Mouse (Mus musculus): ENCODE data around the gene Cat.

Gene Cat

DNA sequence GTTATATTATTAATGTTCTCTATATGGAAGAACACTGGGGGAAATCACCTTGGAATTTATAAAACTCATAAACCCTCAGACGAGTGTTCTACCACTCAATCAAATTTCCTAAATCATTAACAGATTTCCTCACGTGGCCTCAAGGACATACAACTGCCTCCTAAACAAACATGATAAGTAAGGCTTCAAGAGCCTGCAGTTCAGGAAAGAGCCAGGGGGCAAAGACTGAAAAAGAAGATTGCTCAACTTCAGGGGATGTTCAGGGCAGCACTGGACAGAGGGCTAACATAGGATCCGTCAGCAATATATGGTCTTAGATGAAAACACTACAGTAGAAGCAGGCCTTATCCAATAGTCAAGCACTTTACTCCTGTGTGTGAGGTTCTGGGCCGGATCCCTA, 7.5 kb downstream of the Cat start:
- no peak for DNase-seq (ENCODE audit: low read depth, low spot score)

DNA sequence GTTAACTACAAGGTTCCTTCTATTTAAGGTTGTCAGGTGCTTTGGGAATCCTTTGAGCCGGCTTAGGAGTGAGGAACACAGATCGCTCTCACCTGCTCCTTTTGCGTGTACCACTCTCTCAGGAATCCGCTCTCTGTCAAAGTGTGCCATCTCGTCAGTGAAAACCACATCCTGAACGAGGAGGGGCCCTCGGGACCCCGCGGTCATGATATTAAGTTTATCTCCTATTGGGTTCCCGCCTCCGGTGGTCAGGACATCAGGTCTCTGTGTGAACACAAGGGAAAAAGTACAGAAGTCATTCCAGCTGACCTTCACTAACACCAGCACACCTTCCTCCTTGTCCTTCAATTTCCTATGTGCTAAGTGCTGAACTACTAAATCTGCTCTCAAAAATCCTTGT, 8.3 kb downstream of the Cat start:
- DNase-seq (ENCODE audit: low read depth, low spot score): no peak

DNA sequence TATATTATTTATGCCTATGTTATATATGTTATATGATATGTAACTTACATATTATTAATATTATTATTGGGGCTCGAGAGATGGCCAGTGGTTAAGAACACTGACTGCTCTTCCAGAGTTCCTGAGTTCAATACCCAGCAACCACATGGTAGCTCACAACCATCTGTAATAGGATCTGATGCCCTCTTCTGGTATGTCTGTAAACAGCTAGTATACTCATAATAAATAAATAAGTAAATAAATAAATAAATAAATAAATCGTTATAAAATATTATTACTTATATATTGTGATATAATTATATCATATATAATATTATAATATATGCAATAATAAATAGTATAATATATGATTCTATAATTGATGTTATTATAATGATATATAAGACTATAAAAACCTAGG, 8.8 kb downstream of the Cat start:
- no peak for DNase-seq (ENCODE audit: low read depth, low spot score)

- DNase-seq (ENCODE audit: low read depth, low spot score): no peak
Measured at GRCm38 (mm10) chr2:103473362-103473761, 11.6 kb downstream of the Cat start.

GRCm38 (mm10) chr2:103466984-103467588, 17.9 kb downstream of the Cat start:
- no peak for DNase-seq (ENCODE audit: low read depth, low spot score)

DNA sequence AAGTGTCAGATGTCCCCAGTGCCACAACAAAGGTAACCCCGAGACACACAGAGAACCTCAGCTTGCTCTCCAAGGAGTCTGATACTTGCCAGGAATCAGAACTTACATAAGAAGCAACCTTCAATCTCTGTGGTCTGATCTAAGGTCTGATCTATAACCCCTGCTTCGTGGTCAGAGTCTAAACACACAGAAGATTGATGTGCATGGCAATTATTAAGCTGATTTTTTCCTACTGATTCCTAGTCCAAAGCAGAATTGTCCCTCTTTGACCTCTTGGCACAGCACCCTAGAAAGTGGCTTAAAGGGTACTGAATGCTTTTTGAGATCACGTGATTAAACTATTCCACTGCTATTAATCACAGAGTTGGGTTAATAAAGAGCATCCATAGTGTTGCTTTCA, 18.7 kb downstream of the Cat start:
- DNase-seq (ENCODE audit: low read depth, low spot score): no peak

DNA sequence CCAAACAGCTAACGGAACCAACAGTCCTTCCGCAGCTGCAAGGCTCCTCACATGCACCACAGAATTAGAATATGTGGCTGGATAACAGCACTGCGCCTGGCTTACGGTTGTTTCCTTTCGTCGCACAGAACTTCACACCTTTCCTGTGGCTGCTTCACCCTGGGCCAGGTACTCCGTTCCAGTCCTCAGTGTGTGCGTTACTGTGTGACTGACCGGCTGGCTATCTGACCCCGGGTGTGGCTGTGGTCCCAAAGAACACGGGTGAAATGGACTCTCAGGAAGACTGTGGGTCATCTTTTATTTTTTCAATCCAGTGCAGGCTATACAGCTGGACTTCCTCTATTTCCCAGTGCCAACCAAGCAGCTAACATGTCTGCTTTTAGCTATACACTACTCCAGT, 19.5 kb downstream of the Cat start:
- DNase-seq (ENCODE audit: low read depth, low spot score): no peak

- DNase-seq (ENCODE audit: low read depth, low spot score): no peak
Measured at GRCm38 (mm10) chr2:103464524-103464923, 20.4 kb downstream of the Cat start.

DNA sequence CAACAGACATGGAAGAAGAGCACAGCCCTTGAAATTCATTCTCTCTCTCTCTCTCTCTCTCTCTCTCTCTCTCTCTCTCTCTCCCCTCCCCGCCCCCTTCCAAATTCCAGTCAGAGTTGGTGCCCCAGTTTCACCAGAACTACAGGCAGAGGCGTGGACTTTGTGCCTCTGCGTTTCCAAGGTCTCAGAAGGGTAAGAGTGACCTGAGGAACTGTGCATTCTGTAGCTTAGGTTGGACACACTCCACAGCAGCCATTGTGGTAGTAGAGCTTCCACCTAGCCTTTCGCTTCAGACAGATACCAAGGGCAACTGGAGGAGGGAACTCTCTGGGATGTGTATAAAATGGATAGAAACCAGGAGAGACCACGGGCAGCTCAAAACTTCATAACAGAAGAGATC, 22.2 kb downstream of the Cat start:
- DNase-seq (ENCODE audit: low read depth, low spot score): no peak

- no peak for DNase-seq (ENCODE audit: low read depth, low spot score)
Measured at GRCm38 (mm10) chr2:103461743-103462142, 23.2 kb downstream of the Cat start.

DNA sequence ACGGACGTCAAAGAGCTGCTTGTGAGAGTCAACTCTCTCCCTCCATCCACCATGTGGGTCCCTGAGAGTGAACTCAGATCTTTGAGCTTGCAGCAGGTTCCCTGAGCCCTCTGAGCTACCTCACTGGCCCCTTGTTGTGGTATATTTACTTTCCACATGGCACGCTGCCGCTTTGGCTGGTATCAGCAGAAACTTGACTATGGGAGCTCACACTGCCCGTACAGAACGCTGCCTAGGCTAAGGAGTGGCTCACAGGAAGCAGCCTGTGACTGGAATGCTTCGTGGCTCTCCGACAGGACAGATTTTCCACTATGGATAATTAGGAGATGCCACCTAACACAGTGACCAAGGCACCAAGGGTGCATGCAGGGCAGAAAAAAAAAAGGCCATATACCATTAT, 23.8 kb downstream of the Cat start:
- no peak for DNase-seq (ENCODE audit: low read depth, low spot score)

DNA sequence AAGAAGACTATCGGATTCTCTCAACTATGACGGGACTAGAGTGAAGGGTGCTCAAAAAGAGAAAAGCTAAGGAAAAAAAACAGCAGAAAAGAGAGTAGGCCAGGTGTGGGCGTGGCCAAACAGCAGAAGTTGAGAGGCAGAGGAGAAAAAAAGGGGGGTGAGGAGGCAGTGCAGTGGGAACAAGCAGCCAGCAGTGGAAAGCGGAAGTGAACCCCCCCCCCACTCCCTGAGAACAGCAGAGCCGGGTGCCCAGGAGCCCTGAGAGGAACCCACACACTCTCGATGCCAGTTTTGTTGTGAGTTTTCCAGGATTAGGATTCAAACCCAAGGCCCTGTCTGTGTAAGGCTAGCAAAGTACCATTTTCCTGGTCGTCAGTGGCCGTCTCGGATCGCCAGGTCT, 25.9 kb downstream of the Cat start:
- no peak for DNase-seq (ENCODE audit: low read depth, low spot score)

DNA sequence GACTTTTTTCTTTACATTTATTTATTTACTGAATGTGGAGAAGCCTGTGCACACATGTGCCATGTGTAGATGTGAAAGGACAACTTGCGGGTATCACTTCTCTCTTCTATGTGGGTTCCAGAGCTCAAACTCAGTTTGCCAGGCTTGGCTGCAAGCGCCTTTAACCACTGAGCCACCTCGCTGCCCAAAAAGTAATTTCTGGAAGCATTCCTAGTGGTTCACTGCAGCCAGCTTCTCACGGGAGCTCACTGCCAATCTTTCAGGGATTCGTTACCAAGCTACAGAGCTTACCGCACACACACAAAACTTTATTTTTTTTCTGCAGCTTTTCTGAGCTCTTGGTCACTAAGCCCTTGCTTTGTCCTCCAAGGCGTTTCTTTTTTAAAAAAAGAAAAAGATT, 27.3 kb downstream of the Cat start:
- DNase-seq (ENCODE audit: low read depth, low spot score): no peak

DNA sequence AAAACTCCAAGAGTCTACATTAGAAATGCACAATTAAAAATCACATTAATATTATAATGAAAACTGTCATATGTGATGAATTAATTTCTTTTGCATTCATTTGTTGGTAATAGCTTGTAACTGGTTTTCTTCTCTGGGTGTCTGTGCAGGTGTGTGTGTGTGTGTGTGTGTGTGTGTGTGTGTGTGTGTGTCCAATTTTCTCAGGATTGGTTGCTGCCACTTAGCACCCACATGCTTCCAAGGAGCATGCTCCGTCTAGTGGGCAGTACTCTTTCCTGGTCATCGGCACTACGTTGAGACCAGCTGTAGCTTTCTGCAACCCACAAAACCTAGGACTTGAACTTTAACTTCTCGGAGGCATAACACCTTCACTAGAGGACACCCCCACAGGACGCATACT, 27.9 kb downstream of the Cat start:
- DNase-seq (ENCODE audit: low read depth, low spot score): no peak

- peak; percentile 71 for DNase-seq (ENCODE audit: low read depth, low spot score)
Measured at GRCm38 (mm10) chr2:103456646-103457045, 28.3 kb downstream of the Cat start.

GRCm38 (mm10) chr2:103455748-103456147, 29.2 kb downstream of the Cat start:
- no peak for DNase-seq (ENCODE audit: low read depth, low spot score)

- no peak for DNase-seq (ENCODE audit: low read depth, low spot score)
Measured at GRCm38 (mm10) chr2:103452550-103452949, 32.4 kb downstream of the Cat start.

DNA sequence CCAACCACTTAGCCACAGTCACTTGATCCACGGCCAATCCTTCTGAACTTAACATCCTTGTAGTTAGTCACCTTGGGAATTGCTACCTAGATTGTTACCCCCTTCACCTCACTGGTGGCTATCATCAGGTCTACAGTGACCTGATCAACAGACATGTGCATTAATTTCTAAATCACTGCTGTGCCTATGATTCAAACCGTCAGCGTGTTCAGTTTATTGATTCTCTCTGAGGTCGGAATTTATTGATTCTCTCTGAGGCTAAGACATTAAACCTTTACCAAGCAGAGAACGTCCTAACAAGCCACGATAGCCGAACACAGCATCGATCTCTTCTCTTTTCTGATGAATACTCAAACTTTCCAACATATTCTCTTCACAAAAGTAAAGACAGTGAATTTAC, 34.7 kb downstream of the Cat start:
- no peak for DNase-seq (ENCODE audit: low read depth, low spot score)

- DNase-seq (ENCODE audit: low read depth, low spot score): no peak
Measured at GRCm38 (mm10) chr2:103449813-103450212, 35.1 kb downstream of the Cat start.

DNA sequence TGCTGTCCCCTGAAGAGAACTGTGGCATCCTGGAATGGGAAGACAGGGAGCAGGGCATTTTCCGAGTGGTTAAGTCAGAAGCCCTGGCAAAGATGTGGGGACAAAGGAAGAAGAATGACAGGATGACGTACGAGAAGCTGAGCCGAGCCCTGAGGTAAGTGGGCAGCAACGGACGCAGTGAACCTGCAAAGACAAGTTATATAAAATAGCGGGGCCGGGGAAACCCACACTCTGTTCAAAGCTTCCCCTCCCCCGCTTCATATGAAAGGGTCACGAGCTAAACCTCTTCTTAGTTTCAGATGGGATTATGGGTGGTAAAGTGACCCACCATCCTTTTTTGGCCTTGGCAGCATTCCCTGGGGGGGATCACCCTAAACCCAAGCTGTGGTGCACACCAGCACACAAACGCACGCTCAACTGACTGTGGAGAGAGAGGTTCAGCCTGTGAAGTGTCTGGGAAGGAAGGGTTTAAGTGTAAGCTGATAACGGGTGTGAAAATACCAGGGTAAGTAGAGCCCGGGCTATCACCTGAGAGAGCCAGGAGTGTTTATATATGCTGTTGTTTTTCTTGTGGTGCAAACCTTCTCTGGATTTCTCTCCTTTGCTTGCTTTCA, 35.9 kb downstream of the Cat start:
- no peak for DNase-seq (ENCODE audit: low read depth, low spot score)

GRCm38 (mm10) chr2:103446326-103446725, 38.6 kb downstream of the Cat start:
- no peak for DNase-seq (ENCODE audit: low read depth, low spot score)

DNA sequence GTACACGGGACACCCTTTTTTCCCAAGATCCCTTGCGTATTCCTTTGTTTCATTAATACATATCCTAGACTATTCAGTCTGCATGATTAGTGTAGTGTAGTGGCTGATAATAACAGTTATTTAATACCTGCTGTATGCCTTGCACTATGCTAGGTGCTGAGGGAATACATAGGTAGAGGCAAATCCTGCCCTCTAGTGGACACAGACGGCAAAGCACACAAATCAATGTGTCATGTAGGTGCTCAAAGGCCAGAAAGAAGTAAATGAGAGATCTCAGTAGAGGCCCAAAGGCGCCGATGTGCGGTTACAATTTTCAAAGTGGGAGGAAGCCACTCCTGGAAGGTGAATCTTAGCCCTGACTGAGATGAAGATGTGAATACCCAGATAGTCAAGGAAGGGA, 39.2 kb downstream of the Cat start:
- peak; percentile 68 for DNase-seq (ENCODE audit: low read depth, low spot score)

- peak; percentile 74 for DNase-seq (ENCODE audit: low read depth, low spot score)
Measured at GRCm38 (mm10) chr2:103439710-103440109, 45.2 kb downstream of the Cat start.

- no peak for DNase-seq (ENCODE audit: low read depth, low spot score)
Measured at GRCm38 (mm10) chr2:103439071-103439622, 45.8 kb downstream of the Cat start.

Measured in A20 (cell line).